Mouse (Mus musculus) MN1 (cell line): ENCODE data around the gene Zswim5.
"Not testable (repeated sequence)": the region's sequence is repeated elsewhere in the genome, so short reads cannot be mapped to it uniquely, and the experiment has no call there.

ENCODE experiments used
- DNase-seq: peaks from one replicate; pipeline ENCODE4 v3.0.0-alpha.2; 2016; ENCODE audit warnings: low spot score

Gene Zswim5

DNA sequence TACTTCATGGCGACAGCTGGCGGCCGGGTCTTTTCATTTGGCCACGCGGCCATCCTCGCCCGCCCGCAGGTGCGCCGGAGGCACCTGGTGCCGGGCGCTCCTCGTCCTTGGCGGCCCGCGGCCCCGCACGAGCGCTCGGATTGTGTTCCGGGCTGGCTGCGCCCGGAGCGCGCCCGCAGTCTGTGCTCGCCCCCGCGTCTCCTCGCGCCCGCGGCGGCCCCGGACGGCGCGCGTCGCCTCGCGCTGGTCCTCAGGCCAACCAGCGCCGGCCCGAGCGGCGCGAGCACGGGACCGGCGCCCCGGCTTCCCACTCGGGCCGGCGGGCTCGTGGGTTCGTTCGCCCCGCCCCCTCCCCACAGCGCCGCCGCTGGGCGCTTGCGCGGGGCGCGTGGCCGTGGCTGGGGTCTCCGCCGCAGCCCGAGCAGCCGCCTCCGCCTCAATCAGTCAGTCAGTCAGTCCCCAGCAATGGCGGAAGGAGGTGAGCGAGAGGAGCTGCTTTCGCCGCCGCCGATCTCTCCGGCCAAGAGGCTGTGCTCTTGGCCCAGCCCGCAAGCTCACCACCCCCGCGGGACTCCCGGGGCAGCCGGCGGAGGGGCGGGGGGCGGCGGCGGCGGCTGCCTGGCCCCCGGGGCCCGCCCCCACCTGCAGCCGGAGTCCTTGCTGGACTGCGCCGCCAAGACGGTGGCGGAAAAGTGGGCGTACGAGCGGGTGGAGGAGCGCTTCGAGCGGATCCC lies at the start of gene Zswim5:
Gene Zswim5, plus strand, starts transcription at position 382 of the 734 bp plus-strand sequence.
- DNase-seq = peak; percentile 72

DNA sequence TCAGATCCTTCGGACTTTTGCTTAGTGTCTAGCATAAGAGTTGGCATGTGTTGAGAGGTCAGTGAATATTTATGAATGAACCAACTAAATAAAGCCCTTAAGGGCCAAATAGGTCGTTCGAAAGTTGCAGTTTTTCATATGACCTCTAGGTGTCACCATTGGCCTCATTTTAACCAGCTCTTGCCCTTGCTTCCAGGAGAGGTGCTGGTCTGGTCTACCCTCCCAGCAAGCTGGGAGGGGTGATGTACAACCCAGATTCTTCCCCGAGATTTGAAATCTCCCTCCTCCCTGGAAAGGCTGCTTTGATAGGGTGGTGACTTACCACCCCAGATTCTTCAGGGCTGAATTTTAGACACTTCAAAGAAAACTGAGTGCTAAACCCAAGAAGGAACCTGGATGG lies 49.4 kb upstream of the Zswim5 start:
- DNase-seq = peak; percentile 71

DNA sequence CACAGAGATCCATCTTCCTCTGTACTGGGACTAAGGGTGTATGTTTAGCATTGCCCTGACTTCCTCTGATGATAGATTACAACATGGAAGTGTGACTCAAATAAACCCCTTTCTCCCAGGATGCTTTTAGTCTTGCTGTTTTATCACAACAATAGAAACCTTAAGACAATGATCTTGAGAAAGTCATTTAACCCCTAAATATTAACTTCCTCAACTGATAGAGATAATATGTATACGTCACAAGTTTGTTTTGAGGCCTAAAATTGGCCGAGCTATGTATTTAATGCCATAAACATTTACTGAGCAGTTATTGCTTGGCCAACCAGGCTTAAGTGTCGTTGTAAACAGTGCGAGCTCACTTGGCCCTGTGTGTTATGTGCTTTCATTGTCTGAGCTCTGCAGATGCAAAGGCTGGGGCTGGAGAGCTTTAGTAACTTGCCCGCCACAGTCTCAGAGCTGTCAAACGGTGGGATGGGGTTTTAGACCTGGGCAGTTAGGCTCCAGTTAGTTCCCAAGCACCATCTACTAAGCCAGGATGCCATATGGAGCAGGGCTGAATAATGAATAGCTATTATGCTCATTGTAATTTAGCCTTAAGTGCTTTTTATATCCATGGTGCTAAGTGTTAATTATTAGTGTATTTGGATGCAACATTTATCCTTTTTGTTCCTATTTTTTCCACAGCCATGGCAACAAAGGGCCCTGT lies 47.7 kb upstream of the Zswim5 start:
- no peak for DNase-seq

DNA sequence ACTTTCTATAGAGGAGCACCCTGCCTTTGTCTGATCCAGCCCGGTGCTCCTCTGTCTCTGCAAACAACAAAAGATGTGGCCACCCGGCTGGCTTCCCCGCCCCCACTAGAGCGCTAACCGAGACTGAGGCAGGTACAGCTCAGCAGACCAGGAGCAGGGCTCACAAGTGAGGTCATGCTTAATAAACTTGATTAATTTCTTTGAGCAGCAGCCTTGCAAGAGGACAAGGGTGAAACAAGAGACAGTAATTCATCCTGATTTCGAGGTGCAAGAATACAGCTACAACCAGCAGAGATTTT lies 47.2 kb upstream of the Zswim5 start:
- peak; percentile 20 for DNase-seq

DNA sequence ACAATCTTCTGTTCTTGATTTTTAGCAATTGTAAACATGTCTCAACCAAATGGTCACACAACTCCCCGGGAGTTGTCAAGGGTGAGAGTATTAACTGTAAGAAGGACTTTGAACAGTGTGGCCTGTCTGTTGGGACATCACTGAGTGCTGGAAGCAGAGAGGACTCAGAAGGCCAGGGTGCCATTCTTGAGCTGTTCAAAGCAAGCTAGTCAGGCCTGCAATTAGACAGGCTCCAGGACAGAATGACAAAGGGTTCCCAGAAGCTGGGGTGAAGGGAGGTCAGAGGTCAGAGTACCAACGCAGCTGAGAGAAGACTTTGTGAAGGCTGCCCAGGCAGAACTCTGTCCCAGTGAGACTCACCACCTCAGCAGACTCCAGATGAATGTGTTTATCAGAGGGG lies 38.2 kb upstream of the Zswim5 start:
- DNase-seq = no peak

DNA sequence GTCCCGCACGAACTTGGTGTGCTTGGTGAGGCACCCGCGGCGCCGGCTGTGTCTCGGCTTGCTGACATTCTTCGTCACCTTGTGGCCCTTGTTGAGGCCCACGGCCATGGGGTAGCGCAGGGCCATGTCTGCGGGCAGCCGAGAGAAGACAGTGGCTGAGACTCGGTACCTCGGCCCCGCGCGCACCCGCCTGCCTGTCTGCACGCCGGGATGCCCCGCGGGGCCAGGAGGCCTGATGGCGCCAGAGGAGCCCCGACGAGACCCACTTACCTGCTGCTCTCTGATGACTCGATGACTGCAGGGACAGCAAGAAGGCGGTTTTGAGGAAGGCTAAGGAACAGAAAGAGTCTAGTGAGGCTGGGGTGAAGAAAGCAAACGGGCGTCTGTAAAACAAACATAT lies 37.1 kb upstream of the Zswim5 start:
- not testable (repeated sequence) for DNase-seq

DNA sequence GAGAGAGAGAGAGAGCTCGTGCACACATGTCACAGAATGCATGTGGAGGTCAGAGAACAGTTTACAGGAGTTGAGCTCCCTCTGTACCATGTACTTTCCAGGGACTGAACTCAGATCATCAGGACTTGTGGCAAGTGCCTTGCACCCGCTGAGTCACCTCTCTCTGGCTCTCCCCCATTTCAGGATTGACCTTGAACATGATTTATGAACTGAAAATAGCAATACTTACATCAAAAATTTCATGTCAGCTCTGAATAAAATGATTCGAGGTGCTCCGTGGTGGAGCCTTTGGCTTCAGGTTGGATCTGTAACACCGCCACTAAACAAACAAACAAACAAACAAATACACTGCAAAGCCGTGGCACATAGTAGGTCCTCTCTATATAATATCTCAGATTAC lies 36.3 kb upstream of the Zswim5 start:
- DNase-seq = no peak

DNA sequence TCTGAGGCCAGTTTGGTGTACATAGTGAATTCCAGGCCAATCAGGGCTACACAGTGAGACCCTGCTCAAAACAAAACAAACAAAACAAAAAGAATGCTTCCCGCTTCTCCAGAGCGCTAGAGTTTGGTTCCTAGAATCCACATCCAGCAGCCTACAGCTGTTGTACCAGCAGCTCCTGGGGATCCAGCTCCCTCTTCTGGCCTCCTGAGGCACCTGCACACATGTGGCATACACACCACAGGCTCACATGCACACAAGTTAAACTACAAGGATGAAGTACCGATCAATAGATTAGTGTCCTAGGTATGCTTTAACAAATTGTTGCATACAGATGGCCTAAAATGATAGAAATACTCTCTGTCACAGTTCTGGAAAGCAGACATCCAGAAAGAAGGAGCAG lies 32.9 kb upstream of the Zswim5 start:
- no peak for DNase-seq

DNA sequence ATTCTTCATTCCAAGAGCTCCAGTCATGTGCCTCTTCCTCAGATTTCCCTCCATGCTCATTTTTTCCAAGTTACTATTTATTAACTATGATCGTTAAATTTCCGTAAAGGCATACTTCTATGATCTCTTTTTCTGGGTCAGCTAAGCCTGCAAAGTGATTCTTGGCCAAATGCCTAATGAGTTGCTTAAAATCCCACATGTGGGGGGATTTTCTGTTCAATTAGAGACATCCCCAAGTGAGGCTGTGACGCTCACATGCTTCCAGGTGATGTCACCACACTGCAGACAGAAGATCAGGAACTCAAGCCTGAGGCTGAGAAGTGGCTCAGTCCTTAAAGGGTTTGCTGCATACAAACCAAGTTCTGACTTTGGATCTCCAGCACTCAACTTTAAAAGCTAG lies 27.3 kb upstream of the Zswim5 start:
- no peak for DNase-seq

DNA sequence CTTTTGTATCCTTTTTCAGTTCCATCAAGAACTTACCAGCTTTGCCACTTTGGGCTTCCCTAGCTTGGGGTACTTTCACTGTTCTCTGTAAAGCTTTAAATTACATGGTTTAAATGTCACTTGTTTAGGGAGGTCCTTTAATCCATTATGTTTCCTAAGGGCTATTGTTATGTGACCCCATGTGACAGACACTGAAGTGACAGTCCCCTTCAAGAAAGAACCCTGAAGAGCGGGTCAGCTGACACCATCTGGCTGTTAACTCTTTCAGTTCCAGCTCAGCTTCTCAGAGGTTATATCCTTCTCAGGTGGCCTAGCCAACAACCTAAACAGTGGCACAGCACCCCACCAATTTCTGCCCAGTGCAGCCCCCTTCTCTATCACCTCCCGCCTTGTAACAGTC lies 22.9 kb upstream of the Zswim5 start:
- DNase-seq = no peak

DNA sequence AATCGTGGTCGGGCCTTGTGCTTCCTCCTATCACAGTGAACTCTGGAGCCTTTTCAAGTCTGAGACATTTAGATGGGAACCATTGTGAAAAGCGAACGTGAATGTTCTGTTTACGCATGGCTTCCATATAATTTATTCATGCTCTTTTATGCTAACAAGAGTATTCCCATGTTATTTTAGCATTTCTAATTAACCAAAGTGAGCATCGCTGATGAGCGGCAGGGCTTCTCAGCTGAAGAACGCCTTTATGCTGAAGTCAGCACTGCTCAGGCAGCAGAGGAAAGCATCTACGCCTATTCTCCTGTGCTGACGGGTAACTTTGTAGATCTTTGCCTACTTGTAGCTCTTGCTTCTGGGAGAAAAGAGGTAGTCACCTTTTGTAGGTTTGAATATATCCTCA lies 20.0 kb upstream of the Zswim5 start:
- no peak for DNase-seq

DNA sequence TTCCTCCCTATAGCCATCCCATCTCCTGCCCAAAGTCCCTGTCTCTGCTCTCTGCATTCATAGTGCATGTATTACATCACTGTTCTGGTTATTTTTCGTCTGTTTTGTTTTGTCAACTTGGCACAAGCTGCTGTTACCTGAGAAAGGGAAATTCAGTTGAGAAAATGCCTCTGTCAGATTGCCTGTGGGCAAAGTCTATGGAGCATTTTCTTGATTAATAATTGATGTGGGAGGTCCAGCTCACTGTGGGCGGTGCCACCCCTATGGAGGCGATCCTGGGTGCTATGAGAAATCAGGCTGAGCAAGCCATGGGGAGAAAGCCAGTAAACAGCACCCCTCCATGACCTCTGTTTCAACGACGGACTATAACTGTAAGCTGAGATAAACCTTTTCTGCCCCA lies 17.5 kb upstream of the Zswim5 start:
- no peak for DNase-seq

DNA sequence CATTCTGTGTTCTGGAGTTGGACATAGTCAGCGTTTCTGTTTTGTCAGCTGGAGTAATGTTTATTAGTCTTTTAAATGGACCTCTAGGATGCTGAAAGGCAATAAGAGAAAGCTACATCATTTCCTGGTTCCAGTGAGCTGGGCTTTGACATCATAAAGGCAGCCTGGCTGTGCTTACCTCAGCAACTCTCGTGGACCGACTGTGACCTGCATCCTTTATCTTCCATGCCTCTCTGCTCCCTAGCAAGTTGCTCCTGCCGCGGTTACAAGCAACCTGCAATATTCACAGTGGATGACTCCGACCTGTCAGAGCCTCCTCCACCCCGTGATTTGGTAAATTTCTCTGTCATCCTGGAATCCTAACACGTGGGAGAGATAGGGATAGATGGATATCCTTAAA lies 15.2 kb upstream of the Zswim5 start:
- no peak for DNase-seq

DNA sequence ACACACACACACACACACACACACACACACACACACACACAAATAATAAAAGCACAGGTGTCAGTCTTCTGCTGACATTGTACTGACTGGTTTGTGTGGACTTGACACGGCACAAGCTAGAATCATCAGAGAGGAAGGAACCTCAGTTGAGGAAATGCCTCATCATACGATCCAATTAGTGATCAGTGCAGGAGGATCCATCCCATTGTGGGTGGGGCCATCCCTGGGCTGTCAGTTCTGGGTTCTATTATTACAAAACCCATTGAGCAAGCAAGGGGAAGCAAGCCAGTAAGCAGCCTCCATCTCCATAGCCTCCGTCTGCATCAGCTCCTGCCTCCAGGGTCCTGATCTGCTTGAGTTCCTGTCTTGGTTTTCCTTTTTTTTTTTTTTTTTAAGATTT lies 7.3 kb upstream of the Zswim5 start:
- no peak for DNase-seq

DNA sequence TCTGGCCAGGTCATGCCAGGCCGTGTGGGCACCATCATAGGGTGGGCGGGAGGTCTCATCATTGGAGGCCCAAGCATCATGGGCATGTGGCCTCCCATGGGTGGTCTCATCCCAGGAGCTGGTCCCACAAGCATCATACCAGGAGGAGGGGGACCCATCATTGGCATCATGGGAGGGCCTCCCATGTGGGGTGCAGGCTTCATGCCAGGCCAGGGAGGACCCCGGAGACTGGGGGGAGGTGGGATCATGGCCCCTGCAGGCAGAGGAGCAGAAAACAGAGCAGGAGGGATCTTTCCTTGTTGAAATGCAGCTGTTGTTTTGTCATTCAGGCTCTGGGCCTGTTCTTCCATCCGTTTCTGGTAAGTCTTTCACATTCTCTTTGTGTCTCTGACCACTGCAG lies 2.6 kb upstream of the Zswim5 start:
- no peak for DNase-seq

DNA sequence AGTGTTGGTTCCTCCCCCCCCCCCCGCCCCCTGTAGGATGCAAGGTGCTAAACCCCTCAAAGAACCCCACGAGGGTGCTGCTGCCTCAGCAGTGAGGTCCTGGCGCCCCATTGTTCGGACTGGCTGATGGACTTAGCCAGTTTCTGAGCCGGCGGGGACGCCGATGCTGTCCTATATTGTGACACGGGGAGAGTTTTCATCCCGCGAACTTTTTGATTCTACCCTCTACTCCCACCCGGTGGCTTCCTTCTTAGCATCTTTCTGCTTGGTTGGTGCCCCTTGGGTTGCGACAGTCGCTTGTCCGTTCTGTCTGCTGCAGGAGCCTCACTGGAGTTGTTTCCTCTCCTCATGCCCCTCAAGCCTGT lies 564 bp upstream of the Zswim5 start:
- DNase-seq = peak; percentile 40

DNA sequence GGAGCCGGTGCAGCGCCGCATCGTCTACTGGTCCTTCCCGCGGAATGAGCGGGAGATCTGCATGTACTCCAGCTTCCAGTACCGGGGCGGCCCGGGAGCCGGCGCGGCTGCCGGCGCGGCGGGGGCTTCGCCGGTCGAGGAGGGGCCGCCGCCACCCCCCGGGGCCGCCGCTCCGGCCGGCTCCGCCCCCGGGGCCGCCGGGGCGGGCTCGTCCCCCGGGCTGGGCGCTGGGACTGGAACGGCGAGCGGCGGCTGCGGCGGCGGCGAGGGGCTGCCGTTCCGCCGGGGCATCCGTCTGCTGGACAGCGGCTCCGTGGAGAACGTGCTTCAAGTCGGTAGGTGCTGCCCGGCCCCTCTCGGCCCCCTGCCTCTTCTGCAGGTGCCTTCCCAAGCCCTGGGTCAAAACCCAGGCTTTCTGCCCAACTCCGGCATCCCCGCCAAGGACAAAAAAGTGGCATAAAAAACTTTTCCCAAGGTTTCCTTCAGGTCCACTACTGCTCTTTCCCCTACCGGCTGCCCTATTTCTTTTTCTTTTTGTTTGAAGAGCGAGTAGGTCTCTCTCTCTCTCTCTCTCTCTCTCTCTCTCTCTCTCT lies 649 bp downstream of the Zswim5 start:
- peak; percentile 46 for DNase-seq

DNA sequence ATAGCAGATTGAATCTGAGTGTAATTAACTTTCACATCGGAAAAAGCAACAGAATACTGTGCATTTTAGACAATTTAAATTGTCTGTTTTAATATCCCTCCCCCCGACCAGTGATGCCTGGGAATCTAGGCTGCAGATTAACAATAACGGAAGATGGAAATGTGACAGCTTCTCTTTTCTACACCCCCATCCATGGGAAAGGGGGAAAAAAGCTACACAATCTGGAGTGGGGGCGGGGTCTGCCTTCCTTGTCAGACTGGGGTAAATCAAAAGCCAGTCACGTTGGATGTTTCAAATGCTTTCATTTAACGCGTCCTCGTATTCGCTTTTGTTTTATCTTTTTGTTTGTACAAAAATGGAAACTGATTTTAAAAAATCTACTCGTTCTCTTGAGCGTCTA lies 1.3 kb downstream of the Zswim5 start:
- peak; percentile 22 for DNase-seq

DNA sequence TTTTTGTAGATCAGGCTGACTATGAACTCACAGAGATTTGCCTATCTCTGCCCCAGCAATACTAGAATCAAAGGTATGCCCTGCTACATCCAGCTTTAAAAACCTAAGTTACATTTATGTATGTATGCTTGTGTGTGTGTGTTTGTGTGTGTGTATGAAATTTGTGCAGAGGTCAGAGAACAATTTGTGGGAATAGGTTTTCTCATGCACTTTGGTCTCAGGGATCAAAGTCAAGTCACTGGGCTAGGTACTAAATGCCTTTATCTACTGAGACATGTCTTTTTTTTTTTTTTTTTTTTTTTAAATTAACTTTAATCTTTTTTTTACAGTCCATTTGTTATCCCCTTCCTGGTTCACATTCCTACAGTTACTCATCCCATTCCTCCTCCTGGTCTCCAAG lies 5.5 kb downstream of the Zswim5 start:
- DNase-seq = no peak

DNA sequence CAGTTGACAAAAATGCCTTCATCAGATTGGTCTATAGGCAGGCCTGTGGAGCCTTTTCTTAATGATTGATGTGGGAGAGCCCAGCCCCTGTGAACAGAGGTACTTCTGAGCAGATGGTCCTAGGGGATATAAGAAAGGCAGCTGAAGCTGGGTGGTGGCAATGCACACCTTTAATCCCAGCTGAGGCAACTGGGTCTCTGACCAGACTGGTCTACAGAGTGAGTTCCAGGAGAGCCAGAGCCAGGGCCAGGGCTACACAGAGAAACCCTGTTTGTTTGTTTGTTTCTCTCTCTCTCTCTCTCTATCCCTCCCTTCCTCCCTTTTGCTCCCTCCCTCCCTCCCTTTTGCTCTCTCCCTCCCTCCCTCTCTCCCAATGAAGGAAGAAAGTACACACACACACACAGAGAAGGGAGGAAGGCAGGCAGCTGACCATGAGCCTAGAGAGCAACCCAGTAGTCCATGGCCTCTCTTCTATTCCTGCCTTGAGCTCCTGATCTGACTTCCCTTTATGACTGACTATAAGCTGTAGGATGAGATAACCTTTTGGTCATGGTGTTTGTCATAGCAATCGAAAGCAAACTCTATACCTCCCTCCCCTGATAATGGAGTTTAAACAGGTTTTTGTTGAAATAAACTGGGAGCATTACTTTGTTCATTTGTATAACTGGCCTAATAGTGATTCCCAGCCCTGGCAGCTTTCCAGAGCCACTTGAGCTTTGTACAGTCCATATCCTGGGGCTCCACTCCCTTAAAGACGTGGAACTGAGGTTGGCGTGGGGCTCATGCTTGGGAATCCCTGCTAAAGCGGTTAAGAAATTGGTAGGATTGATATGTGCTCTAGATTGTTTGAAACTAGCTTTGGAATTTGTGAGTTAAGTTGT lies 17.3 kb downstream of the Zswim5 start:
- no peak for DNase-seq

DNA sequence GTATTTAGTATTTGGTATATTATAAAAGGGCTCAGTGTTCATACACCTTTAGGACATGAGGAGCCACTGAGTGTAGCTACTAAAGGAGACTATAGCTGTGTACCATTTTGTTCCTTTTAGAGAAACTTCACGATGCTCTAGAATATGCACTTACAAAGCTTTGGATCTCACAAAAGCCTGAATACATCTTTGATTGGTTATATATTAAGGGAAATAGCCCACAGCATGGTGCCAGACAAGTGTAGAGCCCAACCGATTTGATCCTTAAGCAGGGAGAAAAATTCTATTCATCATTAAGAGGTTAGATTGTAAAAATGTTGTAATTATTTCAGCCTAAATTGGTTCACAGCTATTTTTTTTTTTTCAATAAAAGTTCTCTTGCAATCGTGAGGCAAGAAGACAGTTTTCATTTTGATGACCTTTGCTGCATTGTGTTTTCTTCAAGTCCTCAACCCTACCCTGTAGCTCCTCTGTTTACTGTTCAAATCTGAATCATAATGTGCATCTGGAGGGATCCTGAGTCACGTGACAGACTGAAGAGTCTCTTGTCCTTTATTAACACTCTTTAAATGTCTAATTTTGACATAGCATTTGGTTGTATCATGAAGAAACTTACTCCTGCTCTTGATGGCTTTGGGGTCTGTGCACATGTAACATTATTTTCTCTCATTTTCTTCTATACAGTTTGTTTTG lies 33.5 kb downstream of the Zswim5 start:
- DNase-seq = no peak

DNA sequence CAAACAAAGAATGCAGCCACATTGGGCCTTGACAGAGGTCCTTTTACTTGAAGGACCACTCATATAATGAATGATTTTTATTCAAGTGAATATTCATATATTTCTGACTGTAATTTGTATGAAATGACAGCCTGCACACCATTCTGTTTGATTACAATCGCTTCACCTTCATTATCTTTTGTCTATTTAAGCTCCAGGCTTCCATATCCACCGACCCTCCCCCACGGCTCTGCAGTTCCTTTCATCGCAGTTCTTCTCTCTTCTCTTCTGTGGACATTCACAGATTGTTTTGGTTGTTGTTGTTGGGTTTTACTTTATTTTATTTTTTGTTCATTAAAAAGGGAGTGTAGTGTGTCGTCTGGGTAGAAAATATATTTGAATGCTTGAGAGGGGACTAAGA lies 34.0 kb downstream of the Zswim5 start:
- no peak for DNase-seq
